Mouse (Mus musculus) midbrain, postnatal 0 days (tissue): ENCODE measurements around the gene Pias4. TPM values are rescaled to one million over a fixed set of nuclear protein-coding genes. Genes with fewer than 3 reads are reported as not detected.

Experiments used
- ATAC-seq: fragments of 200-750 bp; cut with Nextera tagmentation; 2 replicates; pipeline ENCODE4 v1.8.0; 2017; ENCODE audit warnings: moderate number of reproducible peaks, mild to moderate bottlenecking, moderate TSS enrichment, moderate library complexity; ENCODE audit not compliant: low FRiP score
- DNase-seq: peaks from one replicate; pipeline ENCODE4 v3.0.0-alpha.2; 2015; ENCODE audit warnings: low spot score
- H3K27ac ChIP-seq: fragments of 300-500 bp; sonication (generic); 2 replicates; pipeline ENCODE4 v1.5.1; 2014; ENCODE audit warnings: low read depth, mild to moderate bottlenecking, low read length, mixed read lengths
- H3K27me3 ChIP-seq: fragments of 300-500 bp; sonication (generic); 2 replicates; pipeline ENCODE4 v1.6.1; 2014; ENCODE audit warnings: low read length, control low read depth, mixed read lengths; ENCODE audit not compliant: insufficient read depth
- H3K36me3 ChIP-seq: fragments of 300-500 bp; sonication (generic); 2 replicates; pipeline ENCODE4 v1.6.1; 2014; ENCODE audit warnings: low read length, control low read depth, mixed read lengths; ENCODE audit not compliant: insufficient read depth
- H3K4me1 ChIP-seq: fragments of 300-500 bp; sonication (generic); 2 replicates; pipeline ENCODE4 v1.6.1; 2014; ENCODE audit warnings: mild to moderate bottlenecking, control low read depth, antibody characterized with exemption, low read length, mixed read lengths; ENCODE audit not compliant: insufficient read depth
- H3K4me2 ChIP-seq: fragments of 300-500 bp; sonication (generic); 2 replicates; pipeline ENCODE4 v1.6.1; 2014; ENCODE audit warnings: low read depth, mild to moderate bottlenecking, low read length, mixed read lengths; ENCODE audit not compliant: poor library complexity, severe bottlenecking
- H3K4me3 ChIP-seq: fragments of 300-500 bp; sonication (generic); 2 replicates; pipeline ENCODE4 v1.5.1; 2014; ENCODE audit warnings: low read depth, mild to moderate bottlenecking, low read length, moderate library complexity
- H3K9ac ChIP-seq: fragments of 300-500 bp; sonication (generic); replicated peaks from 2 replicates; pipeline ENCODE4 v1.6.1; 2014; ENCODE audit warnings: mild to moderate bottlenecking, low read length, moderate library complexity, mixed read lengths; ENCODE audit not compliant: poor library complexity, severe bottlenecking
- H3K9me3 ChIP-seq: fragments of 300-500 bp; sonication (generic); 2 replicates; pipeline ENCODE4 v1.6.1; 2016; ENCODE audit warnings: low read length, control low read depth
- CTCF ChIP-seq: IDR thresholded peaks from 2 replicates; pipeline ENCODE4 v1.5.1; 2016; ENCODE audit warnings: antibody characterized with exemption, mild to moderate bottlenecking
- WGBS: fragments of 180-500 bp; shearing (Covaris S2); extraction: QIAGEN DNeasy Blood & Tissue Kit; methylation state at CpG from one replicate; pipeline ENCODE4 v1.1.7; 2014; 5-methylcytosine and 5-hydroxymethylcytosine counted together
- polyA plus RNA-seq: library from polyadenylated mRNA; unstranded; fragments of >200 nt; fragmentation: Nextera tagmentation; extraction: Ambion mirVana; gene quantifications from 2 replicates; pipeline ENCODE4 v1.2.1, GENCODE M21; 2015
- total RNA-seq: library from RNA; depleted of rRNA; stranded (reverse); fragments of >200 nt; gene quantifications from 2 replicates; pipeline ENCODE4 v1.2.3, GENCODE M21; 2014

Pias4 gene
- total and polyA plus RNA-seq, 2 experiments from 2014 or later: 30.1 to 38.0 TPM

DNA sequence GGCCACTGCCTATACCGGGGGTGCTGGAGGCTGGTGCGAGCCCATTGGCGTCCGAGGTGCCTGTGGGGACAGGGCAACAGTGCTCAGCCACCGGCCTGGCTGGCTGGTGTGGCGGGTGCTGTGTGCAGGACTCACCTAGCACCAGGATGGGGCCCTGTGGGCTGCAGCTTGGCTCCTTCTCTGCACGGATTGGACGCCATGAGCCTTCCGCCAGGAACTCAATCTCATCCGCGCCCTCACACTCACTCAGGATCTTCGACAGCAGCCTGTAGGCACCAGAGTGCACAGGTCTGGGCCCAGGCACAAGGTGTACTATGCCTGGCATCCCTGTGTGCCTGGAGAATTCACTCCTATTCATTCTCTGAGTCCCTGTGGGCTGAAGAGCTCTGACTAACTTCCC is 13.4 kb downstream of the Pias4 start:
- ATAC-seq (no peak), DNase-seq (no peak)
- H3K27ac ChIP-seq: no peak overlapping the region
- peaks cover 77% of the 10 kb centered on the region for H3K36me3 ChIP-seq
- 95% methylated on average over 12 of the region's 12 CpGs for WGBS
- H3K27me3 ChIP-seq: no peaks in the 10 kb centered on the region
- TF ChIP-seq CTCF: no peak
- H3K9ac ChIP-seq: no peak overlapping the region
- H3K4me3 ChIP-seq: no peak overlapping the region
- no peaks in the 10 kb centered on the region for H3K4me1 ChIP-seq
- no peaks in the 10 kb centered on the region for H3K9me3 ChIP-seq
- H3K4me2 ChIP-seq: no peak overlapping the region

DNA sequence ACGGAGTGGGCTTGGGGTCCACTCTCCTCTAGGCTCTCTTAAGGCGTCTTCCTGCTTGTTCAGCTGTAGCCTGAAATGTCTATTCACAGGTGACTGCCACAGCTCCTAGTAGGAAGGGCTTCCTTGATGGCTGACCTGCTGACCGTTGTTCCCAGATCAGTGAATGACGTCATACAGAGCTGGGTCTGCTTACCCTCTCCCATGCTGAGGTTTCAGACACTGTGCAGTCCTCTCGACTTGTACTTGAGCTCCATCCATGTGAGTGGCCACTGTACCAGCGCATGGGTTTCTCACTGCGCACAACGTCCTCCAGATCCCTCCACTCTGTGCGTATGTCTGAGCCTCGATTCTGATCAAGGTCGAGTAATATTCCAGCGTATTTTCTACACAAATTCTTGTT is 15.1 kb downstream of the Pias4 start:
- 80% methylated on average over 12 of the region's 12 CpGs for WGBS
- H3K36me3 ChIP-seq: peaks cover 80% of the 10 kb centered on the region
- no peak for ATAC-seq
- DNase-seq: no peak
- no peaks in the 10 kb centered on the region for H3K4me1 ChIP-seq
- H3K27me3 ChIP-seq: no peaks in the 10 kb centered on the region
- H3K9me3 ChIP-seq: no peaks in the 10 kb centered on the region
- no peak overlapping the region for H3K27ac ChIP-seq
- no peak overlapping the region for H3K4me2 ChIP-seq
- no peak overlapping the region for H3K4me3 ChIP-seq
- no peak for TF ChIP-seq CTCF
- H3K9ac ChIP-seq: 0 out of 2 replicates have a peak overlapping the region, but pooled peaks have one; percentile 24

DNA sequence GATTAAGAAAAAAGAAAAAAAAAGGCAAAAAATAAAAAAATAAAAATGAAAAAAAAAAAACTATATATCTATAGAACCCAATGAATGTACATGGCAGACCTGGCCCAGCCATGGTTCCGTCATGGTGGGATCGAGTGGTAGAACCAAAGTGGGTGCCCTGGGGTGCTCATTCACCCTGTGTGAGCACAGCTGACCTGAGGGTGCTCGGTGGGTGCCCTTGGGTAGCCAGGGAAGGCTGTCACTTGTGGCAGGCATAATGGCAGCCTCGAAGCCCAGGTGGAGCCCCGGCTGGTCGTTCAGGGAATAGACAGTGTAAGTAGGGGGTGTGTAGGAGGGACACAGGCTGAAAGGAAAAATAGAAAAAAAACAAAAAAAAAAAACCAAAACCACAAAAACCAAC is 16.5 kb downstream of the Pias4 start:
- Histone ChIP-seq H3K27me3 (no peaks in the 10 kb centered on the region), H3K4me3 (no peak overlapping the region), H3K36me3 (peaks cover 80% of the 10 kb centered on the region), H3K4me1 (no peaks in the 10 kb centered on the region), H3K9ac (no peak overlapping the region), H3K27ac (no peak overlapping the region), H3K4me2 (no peak overlapping the region), H3K9me3 (no peaks in the 10 kb centered on the region)
- ATAC-seq (no peak), DNase-seq (no peak)
- 74% methylated on average over 6 of the region's 6 CpGs for WGBS
- TF ChIP-seq CTCF: no peak

DNA sequence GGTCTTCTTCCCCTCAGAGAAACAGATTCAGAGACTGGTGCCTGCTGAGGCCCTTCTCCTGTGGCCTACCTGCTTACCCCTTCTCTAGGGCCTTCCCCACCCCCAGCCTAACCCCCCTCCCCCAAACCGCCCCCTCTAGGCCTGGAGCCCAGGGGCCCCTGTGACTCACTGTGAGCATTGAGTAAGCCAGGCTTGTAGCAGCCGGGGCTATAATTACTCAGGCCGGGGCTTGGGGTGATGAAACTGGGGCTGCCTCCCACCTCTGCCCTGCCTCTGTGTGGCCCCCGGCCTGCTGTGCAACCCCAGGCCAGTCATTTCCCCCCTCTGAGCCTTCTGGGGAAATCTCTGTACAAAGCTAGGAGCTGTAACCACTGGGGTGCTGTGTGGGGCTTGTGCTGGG is 21.4 kb downstream of the Pias4 start:
- Histone ChIP-seq H3K27ac (no peak overlapping the region), H3K9ac (no peak overlapping the region), H3K36me3 (peaks cover 61% of the 10 kb centered on the region), H3K27me3 (no peaks in the 10 kb centered on the region), H3K4me3 (no peak overlapping the region), H3K4me2 (no peak overlapping the region), H3K4me1 (no peaks in the 10 kb centered on the region), H3K9me3 (no peaks in the 10 kb centered on the region)
- ATAC-seq: no peak
- 87% methylated on average over 4 of the region's 4 CpGs for WGBS
- no peak for TF ChIP-seq CTCF
- DNase-seq: no peak

DNA sequence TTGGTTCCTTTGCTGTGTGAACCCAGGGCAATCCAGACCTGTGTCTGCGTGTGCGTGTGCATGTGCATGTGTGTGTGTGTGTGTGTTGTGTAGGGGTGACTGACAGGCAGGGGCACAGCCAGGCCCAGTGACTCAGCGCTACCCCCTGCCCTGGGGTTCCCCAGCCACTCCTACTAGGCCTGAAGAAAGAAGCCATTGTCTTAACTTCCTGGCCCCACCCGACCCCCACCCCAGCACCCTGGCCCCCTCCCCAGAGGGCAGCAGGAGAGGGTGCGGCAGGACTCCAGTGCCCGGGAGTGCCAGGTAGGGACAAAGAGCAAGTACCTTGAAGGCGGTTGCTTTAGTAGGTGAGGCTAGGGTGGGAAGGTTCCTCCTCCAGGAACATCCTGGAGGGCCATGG is 21.9 kb downstream of the Pias4 start:
- no peak for TF ChIP-seq CTCF
- no peak overlapping the region for H3K9ac ChIP-seq
- DNase-seq (no peak), ATAC-seq (no peak)
- H3K9me3 ChIP-seq: no peaks in the 10 kb centered on the region
- no peak overlapping the region for H3K4me2 ChIP-seq
- H3K4me1 ChIP-seq: peaks cover 3% of the 10 kb centered on the region; the same call in 1 of the 2 replicates
- WGBS: 84% methylated on average over 7 of the region's 7 CpGs
- H3K36me3 ChIP-seq: peaks cover 61% of the 10 kb centered on the region
- H3K27ac ChIP-seq: no peak overlapping the region
- H3K27me3 ChIP-seq: no peaks in the 10 kb centered on the region
- H3K4me3 ChIP-seq: no peak overlapping the region

DNA sequence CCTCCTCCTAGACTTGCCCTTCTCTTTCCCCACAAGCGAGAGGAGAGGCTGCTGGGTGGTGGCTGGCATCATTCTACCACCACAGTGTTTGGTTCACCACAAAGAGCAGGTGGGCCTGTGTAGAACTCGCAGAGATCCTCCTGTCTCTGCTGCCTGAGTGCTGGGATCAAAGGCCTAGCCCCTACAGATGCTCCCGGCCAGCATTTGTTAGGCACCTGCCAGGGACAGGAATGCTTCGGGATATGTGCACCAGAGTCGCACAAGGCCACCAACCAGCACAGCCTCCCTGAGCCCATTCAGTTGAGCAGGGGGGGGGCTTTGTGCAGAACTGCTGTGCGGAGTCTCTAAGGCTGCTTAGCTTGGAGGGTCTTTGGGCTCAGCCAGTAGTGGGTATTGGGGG is 22.4 kb downstream of the Pias4 start:
- H3K36me3 ChIP-seq: peaks cover 61% of the 10 kb centered on the region

More for the DNA sequence above, 22.4 kb downstream of the Pias4 start:
- ATAC-seq (no peak), DNase-seq (no peak)
- Histone ChIP-seq H3K4me2 (no peak overlapping the region), H3K9ac (no peak overlapping the region), H3K27me3 (no peaks in the 10 kb centered on the region), H3K27ac (no peak overlapping the region), H3K4me1 (peaks cover 4% of the 10 kb centered on the region; the same call in 1 of the 2 replicates), H3K4me3 (no peak overlapping the region), H3K9me3 (no peaks in the 10 kb centered on the region)
- WGBS: 93% methylated on average over 6 of the region's 6 CpGs
- TF ChIP-seq CTCF: no peak
